Mouse (Mus musculus) T-cell, adult 2 months (primary cell): ENCODE data around the gene Defb36.

Experiments
- DNase-seq: peaks from one replicate; pipeline ENCODE4 v3.0.0; 2022; ENCODE audit warnings: low spot score

Gene Defb36

DNA sequence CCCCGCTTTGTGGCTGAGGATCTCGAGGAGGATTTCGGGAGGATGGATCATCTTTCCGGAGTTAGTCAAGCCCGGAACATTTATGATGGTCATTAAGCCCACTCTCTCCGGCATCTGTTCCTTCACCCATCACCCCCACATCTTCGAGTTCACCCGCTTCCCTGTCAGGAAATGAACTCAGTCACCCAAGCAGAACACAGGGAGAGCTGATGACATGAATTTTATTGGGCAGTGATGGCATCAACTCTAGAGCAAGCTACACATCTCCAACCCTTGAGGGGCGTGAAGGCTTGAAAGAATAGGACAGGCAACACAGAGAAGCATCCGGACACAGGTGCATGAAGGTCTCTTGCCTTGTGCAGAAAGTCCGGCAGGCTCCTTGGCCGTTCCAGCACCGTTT lies 18.0 kb downstream of the Defb36 start:
- DNase-seq = no peak

DNA sequence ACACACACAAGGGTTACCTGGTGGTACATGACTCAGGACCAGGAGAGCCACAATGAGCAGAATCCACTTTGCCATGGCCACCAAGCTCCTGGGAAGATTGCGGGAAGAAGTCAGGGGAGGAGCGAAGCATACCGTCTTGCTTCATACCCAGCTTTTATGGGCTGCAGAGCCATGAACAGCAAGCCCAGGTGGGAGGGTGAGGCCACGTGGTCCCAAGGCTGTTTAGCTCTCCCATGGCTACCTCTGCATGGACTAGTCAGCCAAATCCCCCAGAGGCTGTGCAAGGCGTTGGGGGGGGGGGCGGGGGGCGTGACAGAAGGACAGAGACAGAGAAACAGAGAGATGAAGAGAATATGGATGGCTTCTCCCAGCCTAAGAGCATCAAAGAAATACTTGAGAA lies 18.8 kb downstream of the Defb36 start, which contains the start of gene Defb25:
Gene Defb25, minus strand, starts transcription at position 101 of the 400 bp plus-strand sequence.
- DNase-seq = no peak

DNA sequence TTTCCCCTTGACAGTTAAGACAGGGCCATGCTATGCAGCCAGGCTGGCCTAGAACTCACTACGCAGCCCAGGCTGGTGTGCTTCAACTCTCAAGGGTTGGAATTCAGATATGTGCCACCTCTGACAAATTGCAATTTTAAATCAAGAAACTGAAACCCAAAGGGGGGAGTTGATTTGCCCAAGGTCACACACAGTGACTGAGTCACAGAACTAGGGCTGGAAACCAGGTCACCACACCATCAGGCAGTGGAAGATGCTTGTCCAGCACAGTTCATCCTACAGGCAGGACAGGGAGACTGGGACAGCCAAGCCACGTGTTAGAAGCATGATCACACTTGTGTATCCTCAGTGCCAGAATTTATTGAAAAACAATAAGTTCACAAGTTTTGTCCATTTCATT lies 20.4 kb downstream of the Defb36 start:
- DNase-seq = no peak

DNA sequence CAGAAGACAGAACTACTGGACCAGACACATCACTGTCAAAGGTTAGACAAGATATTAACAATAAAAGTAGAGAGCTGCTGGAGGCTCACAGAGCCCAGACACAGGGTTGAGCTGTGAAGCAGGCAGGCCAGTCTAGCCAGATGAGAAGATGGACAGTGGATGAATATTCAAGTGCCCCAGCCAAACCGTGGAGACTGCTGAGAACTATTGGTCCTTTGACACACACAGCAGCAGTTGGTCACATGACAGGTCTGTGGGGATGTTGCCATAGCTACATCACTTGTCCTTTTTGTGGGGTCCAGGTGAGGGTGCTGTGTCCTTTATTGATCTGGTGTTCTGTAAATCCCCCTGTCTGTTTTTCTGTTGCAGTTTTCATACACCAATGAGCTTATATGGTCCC lies 21.1 kb downstream of the Defb36 start:
- DNase-seq = no peak

DNA sequence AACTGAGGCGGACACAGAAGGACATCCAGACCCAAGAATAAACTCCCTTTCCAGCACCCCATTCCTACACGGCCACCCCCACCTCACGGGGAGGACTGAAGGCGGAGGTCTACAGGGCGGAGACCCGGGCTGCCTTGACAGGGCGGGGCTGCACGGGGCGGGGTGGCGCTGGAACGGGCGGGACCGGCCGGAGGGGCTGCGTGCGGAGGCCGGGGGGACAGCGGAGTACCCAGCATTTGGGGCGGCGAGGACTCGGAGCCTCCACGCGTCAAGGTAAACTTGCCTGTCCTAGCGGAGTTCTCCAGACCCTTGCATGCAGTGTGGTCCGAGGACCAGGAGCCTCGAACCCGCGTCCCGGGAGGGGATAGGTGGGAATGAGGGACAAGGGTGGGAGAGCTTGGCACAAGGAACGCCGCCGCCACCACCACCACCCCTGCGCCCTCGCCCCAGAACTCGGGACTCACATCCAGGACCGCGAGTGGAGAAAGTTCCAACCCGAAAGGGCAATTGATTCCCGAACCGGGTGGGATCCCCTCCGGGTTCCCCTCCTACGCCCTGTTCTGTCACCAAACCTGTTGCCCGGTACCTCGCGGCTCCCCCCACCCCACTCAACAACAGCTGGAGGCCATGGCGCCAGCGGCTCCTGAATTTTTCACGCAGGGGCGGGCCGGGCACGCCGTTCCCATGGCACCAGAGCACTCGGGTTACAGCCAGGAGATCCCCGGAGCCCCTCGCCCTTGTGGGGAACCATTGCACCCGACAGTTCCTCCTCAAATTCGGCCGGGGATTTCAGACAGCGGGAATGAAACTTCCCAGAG lies 22.9 kb downstream of the Defb36 start, which contains the start of gene Rem1:
Gene Rem1, plus strand, starts transcription at position 178 of the 818 bp plus-strand sequence.
- DNase-seq = no peak

DNA sequence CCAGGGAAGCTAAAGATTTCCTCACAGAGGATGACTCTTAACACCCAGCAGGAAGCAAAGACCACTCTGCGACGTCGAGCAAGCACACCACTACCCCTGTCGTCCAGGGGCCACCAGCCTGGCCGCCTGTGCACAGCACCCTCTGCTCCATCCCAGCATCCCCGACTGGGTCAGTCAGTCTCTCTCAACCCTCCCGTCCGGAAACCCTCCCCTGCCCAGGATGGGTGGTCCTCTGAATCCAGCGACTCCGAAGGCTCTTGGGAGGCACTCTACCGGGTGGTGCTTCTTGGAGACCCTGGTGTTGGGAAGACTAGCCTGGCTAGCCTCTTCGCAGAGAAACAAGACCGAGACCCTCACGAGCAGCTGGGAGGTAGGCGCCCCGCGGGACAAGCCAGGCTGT lies 23.9 kb downstream of the Defb36 start:
- no peak for DNase-seq

DNA sequence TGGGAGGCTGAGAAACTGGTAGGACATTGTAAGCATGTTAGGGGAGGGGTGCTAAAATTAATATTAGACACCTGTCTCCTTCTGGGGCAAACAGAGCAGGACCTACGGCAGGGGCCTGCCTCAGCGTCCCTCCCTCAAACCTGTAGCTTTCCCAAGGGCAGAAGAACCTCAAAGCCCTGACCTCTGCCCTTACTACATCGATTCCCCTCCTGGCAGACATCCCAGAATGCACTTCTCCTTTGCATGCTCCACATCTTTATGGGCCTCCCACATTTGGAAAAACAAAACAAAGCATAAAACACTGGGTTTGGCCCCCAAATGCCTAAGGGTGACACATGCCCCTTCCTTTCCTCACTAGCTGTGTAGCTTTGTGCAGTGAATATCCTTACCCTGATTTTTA lies 25.1 kb downstream of the Defb36 start:
- DNase-seq = no peak

DNA sequence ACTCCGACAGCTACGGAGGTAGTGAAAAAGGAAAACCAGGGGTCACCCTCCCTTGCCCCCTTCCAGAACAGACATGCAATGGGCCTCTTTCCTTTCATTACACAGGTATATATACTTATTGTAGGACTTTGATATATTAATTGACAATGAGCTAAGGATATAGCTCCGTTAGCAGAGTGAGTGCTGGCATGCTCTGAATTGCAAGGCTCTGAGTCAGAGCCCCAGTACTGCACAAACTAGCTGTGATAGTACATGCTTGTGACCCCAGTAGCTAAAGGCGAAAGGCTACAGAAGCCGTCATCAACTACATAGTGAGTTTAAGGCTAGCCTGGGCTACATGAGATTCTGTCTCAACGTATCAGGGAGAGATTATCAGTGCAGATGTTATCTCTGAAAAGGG lies 25.8 kb downstream of the Defb36 start:
- DNase-seq = no peak

DNA sequence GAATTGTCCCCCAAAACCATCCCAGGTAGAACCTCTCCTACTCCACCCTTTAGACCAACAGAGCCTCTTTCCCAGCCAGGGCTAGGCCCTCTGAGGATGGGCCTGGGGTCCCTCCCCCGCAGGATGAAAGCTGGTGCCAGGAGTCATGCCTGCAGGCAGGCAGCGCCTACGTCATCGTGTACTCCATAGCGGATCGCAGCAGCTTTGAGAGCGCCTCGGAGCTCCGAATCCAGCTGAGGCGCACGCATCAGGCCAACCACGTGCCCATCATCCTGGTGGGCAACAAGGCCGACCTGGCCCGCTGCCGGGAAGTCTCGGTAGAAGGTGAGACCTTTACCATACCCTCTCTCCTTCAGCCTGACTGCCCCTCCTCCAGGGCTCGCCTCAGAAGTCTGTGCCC lies 29.2 kb downstream of the Defb36 start:
- DNase-seq = no peak

DNA sequence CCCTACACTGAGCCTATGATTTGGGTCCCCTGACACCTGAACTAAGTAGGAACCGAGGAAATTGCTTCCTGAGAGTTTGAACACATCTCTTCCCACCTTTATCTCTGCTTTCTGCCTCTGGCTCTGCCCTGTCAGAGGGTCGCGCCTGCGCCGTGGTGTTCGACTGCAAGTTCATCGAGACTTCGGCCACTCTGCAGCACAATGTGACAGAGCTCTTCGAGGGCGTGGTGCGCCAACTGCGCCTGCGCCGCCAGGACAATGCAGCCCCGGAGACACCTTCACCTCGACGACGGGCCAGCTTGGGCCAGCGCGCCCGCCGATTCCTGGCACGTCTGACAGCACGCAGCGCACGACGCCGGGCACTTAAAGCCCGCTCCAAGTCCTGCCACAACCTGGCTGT lies 30.2 kb downstream of the Defb36 start:
- DNase-seq = no peak

DNA sequence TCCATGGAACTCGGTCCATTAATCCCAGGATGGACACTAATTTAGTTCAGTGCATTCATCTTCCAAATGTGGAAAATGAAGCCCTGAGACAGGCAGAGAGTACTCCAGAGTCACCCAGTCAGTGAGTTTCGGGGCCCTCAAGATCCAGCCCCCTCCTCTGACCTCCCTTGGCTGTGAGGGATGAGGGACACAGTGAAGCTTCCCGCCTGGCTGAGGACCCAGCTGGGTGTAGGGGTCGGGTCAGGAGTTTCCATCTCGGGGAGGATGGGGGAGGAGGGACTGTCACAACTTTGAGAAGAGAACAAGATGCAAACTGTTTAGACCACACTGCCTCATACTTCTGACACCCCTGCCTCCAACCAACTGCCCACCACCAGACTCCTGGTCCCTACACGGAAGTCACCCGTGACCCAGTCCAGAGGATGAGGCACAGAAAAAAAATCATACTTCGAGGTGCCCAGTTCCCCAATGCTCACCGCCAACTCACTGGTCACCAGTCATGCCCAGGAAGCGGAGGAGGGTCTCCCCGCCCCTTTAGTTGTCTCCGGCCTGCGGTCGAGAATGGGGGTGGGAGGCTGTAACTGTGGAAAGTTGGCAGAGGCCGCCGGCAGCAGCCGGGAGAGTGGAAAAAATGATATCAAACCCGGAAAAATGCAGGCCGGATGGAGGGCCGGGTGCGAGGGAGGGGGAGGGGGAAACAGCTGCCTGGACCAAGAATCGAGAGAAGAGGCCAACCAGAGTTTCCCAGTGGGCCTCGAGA lies 32.3 kb downstream of the Defb36 start:
- no peak for DNase-seq

DNA sequence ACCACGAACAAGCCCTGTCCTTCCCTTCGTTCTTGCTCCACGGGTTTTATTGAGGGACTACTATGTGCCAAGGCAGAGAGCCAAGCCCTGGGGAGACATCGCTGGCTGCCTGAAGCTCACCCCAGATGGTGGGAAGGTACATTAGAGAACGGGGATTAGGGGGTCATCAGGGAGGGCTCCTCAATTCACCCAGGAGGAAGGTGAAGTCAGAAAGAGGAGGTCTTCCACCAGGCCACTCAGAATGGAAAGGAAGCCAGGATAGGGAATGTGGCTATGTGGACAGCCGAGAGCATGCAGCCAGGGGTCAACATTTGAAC lies 32.8 kb downstream of the Defb36 start:
- no peak for DNase-seq

DNA sequence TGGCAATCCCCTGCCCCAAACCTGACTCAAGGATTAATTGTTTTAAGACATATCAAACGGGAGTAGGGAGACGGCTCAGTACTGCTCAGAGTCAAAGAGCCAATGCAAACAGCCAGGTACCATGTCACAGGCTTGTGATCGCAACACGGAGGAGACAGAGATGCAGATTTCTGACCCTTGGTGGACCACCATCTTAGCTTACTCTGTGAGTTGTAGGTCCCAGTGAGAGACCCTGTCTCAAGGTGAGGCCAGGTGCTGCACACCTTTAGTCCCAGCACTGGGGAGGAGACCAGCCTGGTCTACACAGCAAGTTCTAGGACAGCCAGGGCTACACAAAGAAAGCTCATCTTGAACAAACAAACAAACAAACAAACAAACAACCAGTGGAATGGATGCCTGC lies 33.3 kb downstream of the Defb36 start:
- no peak for DNase-seq

DNA sequence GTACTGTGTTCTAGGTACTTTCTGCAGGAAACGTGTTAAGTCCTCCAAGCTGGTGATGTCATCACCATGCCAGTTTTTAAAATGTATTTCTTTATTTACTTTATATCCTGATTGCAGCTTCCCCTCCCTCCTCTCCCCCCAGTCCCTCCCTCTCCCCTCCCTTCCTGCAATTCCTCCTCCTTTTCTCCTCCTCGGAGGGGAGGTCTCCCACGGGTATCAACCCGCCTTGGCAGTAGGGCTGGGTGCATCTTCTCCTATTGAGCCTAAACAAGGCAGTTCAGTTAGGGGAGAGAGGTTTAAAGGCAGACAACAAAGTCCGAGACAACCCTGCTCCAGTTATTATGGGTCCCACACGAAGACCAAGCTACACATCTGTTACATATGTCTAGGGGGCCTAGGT lies 34.7 kb downstream of the Defb36 start:
- no peak for DNase-seq

DNA sequence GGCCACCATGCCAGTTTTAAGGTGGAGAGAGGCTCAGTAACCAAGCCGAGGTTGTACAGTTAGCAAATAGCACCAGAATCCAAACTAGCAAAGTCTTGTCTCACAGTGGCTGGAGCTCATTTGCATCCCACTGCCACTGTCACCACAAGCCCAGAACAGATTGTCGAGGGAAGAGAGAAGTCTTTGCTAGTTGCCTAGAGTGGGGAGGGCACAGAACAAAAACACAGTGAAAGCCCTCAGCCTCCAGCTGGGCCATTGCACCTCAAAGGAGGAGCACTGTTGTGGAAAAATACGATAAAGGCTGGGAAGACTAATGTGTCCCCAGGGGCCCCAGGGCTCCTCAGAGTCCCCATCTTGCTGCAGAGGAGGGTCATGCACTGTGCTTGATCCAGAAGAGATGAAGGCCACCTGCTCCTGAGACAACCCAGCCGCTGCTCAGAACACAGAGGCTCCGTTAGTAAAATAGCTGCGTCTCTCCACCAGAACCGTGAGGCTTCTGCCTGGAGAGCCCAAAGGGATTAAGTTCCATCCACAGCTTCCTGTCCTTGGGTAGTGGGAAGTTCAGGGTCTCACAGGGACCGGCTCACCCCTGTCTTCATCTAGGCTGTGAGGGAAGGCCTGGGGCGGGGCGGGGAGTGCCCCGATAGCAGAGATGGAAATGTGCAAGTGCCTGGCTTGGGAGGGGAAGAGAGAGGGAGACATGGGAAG lies 35.4 kb downstream of the Defb36 start:
- no peak for DNase-seq

DNA sequence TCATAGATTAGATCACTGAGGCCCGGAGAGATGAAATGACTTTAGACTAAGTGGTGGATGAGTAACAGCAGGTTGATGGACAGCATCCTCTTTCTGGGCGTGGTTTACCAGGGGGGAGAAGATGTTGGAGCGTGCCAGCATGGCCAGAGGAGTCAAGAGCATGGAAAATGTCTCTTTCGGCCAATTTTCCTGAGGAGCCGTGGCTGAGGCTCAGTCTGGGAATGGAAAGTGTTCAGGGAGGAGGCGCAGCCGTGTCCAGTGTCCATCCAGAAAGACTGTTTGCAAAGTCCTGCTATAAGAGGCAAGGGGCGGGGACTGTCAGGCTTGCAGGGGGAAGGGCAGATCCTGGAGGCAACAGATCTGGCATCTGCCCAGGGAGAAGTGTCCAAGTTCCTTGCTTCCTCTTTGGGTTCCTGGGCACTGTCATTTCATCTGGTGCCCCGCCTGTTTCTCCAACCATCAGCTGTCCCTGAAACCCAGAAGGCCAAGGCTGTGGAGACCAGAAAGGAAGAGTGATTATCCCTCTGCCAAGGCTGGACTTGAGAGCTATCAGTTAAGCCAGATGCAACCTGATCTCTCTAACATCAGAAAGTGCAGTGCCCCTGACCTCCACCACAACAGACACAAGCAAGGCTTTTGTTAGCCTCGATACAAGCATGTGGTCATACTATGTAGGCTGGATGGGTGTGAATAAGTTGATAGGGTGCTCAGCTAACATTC lies 48.9 kb downstream of the Defb36 start:
- no peak for DNase-seq

DNA sequence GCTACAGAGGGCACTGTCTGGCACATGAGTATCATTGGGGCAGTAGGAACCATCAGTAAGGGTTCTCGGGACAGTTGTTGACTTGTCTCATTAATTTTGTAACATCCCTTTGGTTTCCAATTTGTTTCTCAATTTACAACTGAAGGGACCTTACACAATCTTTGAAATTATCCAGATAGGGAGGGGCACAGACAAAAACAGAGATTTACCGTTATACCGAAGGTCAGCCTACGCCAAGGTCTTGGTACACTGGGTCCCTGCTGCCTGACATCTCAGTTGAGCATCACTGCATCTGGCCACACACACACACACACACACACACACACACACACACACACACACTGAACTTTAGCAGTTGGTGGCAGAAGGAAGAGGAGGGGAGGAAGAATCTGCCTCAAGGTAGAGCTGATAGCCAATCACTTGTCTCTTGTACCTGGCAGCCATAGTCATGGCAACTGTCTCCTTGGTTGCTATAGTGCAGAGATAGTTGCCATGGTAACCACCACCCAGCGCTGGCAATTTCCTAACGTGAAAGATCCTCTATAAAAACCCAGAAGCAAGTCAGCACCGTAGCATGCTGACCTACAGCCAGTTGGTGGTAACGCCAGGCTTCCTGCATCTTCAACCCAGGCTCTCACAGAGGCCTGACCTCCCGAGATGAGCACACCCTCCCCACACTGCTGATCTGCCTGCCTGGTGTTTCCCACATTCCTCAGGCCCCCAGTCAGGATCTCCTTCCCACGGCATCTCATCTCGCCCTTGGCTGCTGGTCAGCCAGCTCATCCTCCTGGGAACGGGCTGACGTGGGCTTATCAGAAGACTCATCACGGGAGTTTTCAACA lies 50.0 kb downstream of the Defb36 start:
- DNase-seq = no peak

DNA sequence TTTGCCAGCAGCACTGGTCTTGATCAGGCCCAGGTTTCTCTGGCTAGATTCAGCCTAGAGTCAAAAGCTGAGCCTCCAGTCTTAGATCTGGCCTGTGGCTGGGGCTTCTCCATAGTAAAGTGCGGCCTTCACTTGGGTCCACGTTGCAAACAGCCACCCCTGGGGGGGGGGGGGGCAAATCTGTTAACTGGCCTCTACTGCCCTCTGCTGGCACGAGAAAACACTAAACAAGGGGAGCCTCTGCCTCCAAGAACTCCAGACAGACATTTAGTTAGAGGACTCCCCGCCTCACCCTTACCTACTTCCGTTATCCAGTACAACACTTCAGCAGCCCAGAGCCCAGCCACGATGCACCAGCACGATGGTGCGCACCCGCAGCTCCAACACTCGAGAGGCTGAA lies 53.3 kb downstream of the Defb36 start:
- DNase-seq = no peak

DNA sequence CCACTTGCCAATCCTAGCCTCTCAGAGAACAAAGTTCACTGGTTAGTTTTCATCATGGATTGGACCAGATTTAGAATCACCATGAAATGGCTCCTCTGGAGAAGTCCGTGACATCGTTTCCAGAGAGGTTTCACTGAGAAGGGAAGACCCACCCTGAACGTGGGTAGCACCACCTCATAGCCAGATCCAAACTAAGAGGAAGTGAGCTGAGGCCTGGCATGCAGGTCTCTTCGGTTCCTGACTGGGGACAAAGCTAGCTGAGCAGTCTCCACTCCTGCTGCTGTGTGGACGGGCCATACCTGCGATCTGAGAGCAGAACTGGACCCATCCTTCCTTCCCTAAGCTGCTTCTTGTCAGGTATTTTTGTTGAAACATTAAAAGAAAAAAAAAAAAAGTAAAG lies 57.0 kb downstream of the Defb36 start:
- DNase-seq = no peak
